Mouse (Mus musculus) cerebellum, adult 2 months (tissue): ENCODE measurements at regions not wholly inside any gene's neighbourhood (a gene's known extent, or its start where the extent isn't known, plus 50 kb on each side); places are given as distances from the start of the nearest gene placed in this dataset.

Source experiments
- CTCF ChIP-seq: fragments of 200-500 bp; IDR thresholded peaks from 2 replicates; pipeline ENCODE4 v1.5.1; 2011; ENCODE audit warnings: low read depth, mild to moderate bottlenecking, control low read depth, low read length, moderate library complexity, borderline replicate concordance; ENCODE audit not compliant: insufficient read depth
- POLR2A ChIP-seq: fragments of 200-500 bp; IDR thresholded peaks from 2 replicates; pipeline ENCODE4 v1.6.1; 2011; ENCODE audit warnings: low read length, control low read depth, borderline replicate concordance; ENCODE audit not compliant: insufficient read depth

DNA sequence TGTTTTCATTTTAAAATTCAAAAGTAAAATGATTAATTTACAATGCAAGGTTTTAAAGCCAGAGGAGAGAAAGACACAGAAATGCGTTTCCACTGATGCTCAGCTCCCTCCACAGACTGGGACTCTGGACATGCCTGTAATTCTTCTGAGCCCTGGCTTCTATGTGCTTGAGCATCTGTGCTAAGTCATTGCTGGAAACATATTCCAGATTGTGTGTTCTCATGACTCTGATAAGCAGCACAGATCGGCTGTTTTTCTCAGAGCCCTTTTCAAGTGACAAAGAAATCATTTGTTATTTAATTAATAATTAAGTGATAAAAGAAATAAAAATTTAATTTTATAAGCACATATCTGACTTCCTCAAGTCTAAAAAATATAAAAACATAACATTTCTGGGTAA, 127.3 kb upstream of the Tfap2d start:
- TF ChIP-seq CTCF (no peak), POLR2A (no peak)
